Mouse (Mus musculus): Measurements from ENCODE around the gene Mmp19.

DNA sequence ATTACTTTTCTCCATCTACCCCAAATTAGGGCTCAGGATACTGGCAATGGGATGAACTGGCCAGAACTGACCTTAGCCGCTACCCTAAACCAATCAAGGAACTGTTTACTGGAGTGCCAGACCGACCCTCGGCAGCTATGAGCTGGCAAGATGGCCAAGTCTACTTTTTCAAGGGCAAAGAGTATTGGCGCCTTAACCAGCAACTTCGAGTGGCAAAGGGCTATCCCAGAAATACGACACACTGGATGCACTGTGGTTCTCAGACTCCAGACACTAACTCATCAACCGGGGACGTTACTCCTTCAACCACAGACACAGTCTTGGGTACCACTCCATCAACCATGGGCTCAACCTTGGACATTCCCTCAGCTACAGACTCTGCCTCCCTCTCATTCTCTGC is 8.0 kb downstream of the Mmp19 start:
- no peak for TF ChIP-seq CTCF (IDR thresholded peaks at IDR 0.05; ENCODE audit: low read depth)
- no peak for TF ChIP-seq EP300 (IDR thresholded peaks at IDR 0.05; ENCODE audit: low read depth)
